Mouse (Mus musculus) ES-Bruce4 (cell line): Measurements from ENCODE around the gene Mmadhc.

ENCODE experiments used
- CTCF ChIP-seq: IDR thresholded peaks from one replicate; pipeline ENCODE4 v1.8.1; 2011; ENCODE audit warnings: low read depth, low read length
- EP300 ChIP-seq: IDR thresholded peaks from 2 replicates; pipeline ENCODE4 v1.6.1; 2011; ENCODE audit warnings: low read depth, low read length; ENCODE audit not compliant: insufficient read depth
- POLR2A ChIP-seq: IDR thresholded peaks from one replicate; pipeline ENCODE4 v1.8.1; 2011; ENCODE audit warnings: low read length; ENCODE audit not compliant: insufficient read depth

DNA sequence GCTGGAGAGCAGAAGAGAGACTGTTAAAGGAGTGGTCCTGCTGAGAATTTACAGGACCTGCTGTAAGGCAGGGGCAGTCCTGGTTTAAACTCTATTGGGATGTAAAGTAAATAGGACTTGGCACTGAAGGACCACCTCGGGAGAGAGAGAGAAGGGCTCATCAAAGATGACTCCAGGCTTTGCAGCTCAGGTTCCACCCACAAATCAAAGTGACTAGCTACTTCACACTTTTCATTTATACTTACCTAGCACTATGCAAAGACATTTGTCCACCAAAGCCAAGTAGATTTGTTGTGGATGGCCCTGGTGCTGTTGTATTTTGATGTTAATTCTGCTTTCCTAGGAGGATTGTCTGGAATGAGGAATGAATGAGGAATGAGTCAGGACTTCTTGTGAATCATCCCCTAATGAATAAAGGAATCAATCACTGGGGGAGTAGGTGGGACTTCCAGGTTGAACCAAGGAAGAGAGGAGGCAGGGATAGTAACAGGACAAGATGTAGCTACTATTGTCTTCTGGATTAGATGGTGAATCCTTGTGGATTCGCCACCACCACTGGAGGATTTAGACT is 31.3 kb downstream of the Mmadhc start:
- no peak for TF ChIP-seq CTCF
- TF ChIP-seq EP300, result peak; percentile 81; the same call in 1 of the 2 replicates
- TF ChIP-seq POLR2A, result no peak
